10 mouse cellular contexts compared by ENCODE assay signal in the genomic region with DNA sequence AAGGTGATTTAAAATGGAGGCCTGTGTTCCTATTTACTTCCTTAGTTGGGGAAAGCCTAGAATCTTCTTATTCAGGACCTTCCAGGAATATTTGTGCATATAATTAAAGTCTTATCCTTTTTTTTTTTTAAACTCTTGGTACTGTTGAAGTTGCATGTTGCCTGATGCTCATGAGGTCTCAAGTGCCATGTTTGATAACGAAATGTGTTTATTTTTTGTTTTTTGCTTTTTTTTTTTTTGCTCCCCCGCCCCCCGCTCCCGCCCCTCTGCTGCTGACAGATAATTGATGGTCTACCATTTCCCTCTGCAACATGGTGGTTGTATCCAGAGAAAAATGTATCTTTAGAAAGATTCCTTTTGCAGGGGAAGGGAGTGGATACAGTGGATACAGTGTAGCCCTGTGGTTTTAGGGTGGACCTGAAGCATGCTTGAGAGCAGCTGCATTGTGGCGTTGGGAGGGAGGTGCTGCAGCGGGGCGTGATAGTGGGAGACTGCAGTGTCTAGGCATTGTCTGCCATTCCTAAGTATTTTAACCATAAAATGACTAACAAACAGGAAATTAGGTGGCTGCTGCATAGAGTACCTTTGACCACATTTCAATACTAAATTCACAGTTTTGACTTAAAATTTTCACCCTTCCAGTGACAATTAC. TPM values are rescaled to one million over a fixed set of nuclear protein-coding genes. Genes with fewer than 3 reads are reported as not detected.
DNase-seq lines count a peak whose midpoint lies in the region; ATAC-seq and TF ChIP-seq lines count a peak whose summit lies in the region.
"Had no signal": no experiment of that assay in that cellular context is flagged by ENCODE, and none has a peak within 500 bp of the region (broad histone marks: within the 10 kb centered on the region; RNA-seq: fewer than 3 reads in every experiment).

No protein-coding gene starts in this region.

- no peak for ATAC-seq in heart, postnatal 0 days (ENCODE audit: insufficient read depth, low read depth)
- ATAC-seq in liver, embryonic 15.5 days (ENCODE audit: insufficient read depth): no peak

- H3K4me1 ChIP-seq in heart, adult 2 months (ENCODE audit: control insufficient read depth, insufficient read depth, low read length): peaks cover 26% of the 10 kb centered on the region
- H3K4me1 ChIP-seq in heart, postnatal 0 days (ENCODE audit: control insufficient read depth, insufficient read depth): peaks cover 47% of the 10 kb centered on the region
- peaks cover 65% of the 10 kb centered on the region for H3K4me1 ChIP-seq in liver, embryonic 15.5 days (replicated peaks)

- TF ChIP-seq CTCF in heart, adult 2 months (IDR thresholded peaks at IDR 0.05): no peak
- no peak for TF ChIP-seq CTCF in heart, postnatal 0 days (IDR thresholded peaks at IDR 0.05; ENCODE audit: low read depth)

- peak overlapping the region; percentile 78 for H3K4me2 ChIP-seq in heart, postnatal 0 days (ENCODE audit: low read depth, low read length)
- H3K4me2 ChIP-seq in liver, embryonic 15.5 days: peak overlapping the region; percentile 39

- H3K79me2 ChIP-seq in heart, adult 2 months (replicated peaks; ENCODE audit: control insufficient read depth, insufficient read depth, low read length): peaks cover 15% of the 10 kb centered on the region

- intact Hi-C loops in heart, adult 2 months (cut with DNase I): no loop called here
- intact Hi-C loops in heart, postnatal 10 days (cut with DNase I): no loop called here

- H3K4me3 ChIP-seq in heart, adult 2 months: peak overlapping the region; percentile 22; the same call in 1 of the 2 replicates
- H3K4me3 ChIP-seq in heart, postnatal 0 days (ENCODE audit: low read depth, low read length): peak overlapping the region; percentile 100
- no peak overlapping the region for H3K4me3 ChIP-seq in liver, embryonic 15.5 days (replicated peaks)

- no peaks in the 10 kb centered on the region for H3K27me3 ChIP-seq in heart, adult 2 months (ENCODE audit: control insufficient read depth, insufficient read depth, low read length)
- H3K27me3 ChIP-seq in heart, postnatal 0 days (ENCODE audit: control insufficient read depth, insufficient read depth, low read length): no peaks in the 10 kb centered on the region
- H3K27me3 ChIP-seq in liver, embryonic 15.5 days: no peaks in the 10 kb centered on the region

- peak overlapping the region; percentile 24; the same call in 1 of the 2 replicates for H3K27ac ChIP-seq in heart, adult 2 months
- H3K27ac ChIP-seq in heart, postnatal 0 days (ENCODE audit: low read depth): peak overlapping the region; percentile 100
- H3K27ac ChIP-seq in liver, embryonic 15.5 days (replicated peaks): 0 out of 2 replicates have a peak overlapping the region, but pooled peaks have one; percentile 11

- WGBS in heart, adult 2 months: 27% methylated on average over 7 of the region's 7 CpGs
- WGBS in heart, postnatal 0 days: 41% methylated on average over 7 of the region's 7 CpGs
- WGBS in liver, embryonic 15.5 days (ENCODE audit: insufficient replicate concordance): 26% methylated on average over 7 of the region's 7 CpGs

- no peak for DNase-seq in heart, adult 2 months
- DNase-seq in heart, postnatal 10 days: no peak
- DNase-seq in CD4-positive helper T cell, adult 2 months (ENCODE audit: low read depth, low spot score): peak; percentile 32
- no peak for DNase-seq in heart, postnatal 0 days (ENCODE audit: low spot score)
- no peak for DNase-seq in urinary bladder, adult 18-20 months (ENCODE audit: low spot score in 2 of 2)
- no peak for DNase-seq in right cerebral cortex, postnatal 10 days (ENCODE audit: low spot score in 2 of 2)
- DNase-seq in gastrocnemius, postnatal 25 days: no peak
- DNase-seq: B cell, adult 2 months; layer of hippocampus, adult 9-11 months had no signal

- no peak overlapping the region for H3K9ac ChIP-seq in heart, adult 2 months (ENCODE audit: low read depth, low read length)
- no peak overlapping the region for H3K9ac ChIP-seq in heart, postnatal 0 days (replicated peaks; ENCODE audit: low read depth, low read length)
- H3K9ac ChIP-seq in liver, embryonic 15.5 days: no peak overlapping the region

- no peaks in the 10 kb centered on the region for H3K9me3 ChIP-seq in heart, postnatal 0 days (replicated peaks; ENCODE audit: control insufficient read depth, low read length)
- H3K9me3 ChIP-seq in liver, embryonic 15.5 days (replicated peaks): no peaks in the 10 kb centered on the region

- H3K36me3 ChIP-seq in heart, adult 2 months (ENCODE audit: control insufficient read depth, insufficient read depth, low read length): peaks cover 56% of the 10 kb centered on the region
- peaks cover 7% of the 10 kb centered on the region; the same call in 1 of the 2 replicates for H3K36me3 ChIP-seq in heart, postnatal 0 days (replicated peaks; ENCODE audit: control insufficient read depth, insufficient read depth, low read length)
- H3K36me3 ChIP-seq in liver, embryonic 15.5 days (replicated peaks): peaks cover 16% of the 10 kb centered on the region

- TF ChIP-seq POLR2A in heart, adult 2 months (IDR thresholded peaks at IDR 0.05; ENCODE audit: insufficient read depth, low read depth, low read length): no peak

- no peak for TF ChIP-seq EP300 in heart, adult 2 months (IDR thresholded peaks at IDR 0.05; ENCODE audit: insufficient read depth, low read depth, low read length)
- TF ChIP-seq EP300 in heart, postnatal 0 days (IDR thresholded peaks at IDR 0.05; ENCODE audit: low read depth): no peak

RNA-seq across cellular contexts. Expression of a gene that starts 13.1 kb away (rescaled TPM):
- total RNA-seq in heart, adult 2 months (2021): 1 to 10 TPM; 1.6 to 1.8 TPM
- 0.12 TPM in 1 of 2 replicates, not detected in the other for polyA plus RNA-seq in heart, adult 2 months (2012; rRNA removed)
- 1 to 10 TPM; 2.4 to 2.8 TPM for total RNA-seq in heart, postnatal 10 days (2021)
- not detected in 2 replicates for total RNA-seq in heart, postnatal 0 days (2014; rRNA removed; ENCODE audit: low replicate concordance)
- 11.3 and 15.8 TPM in 2 replicates for polyA plus RNA-seq in heart, postnatal 0 days (2015; fragmentation: Nextera tagmentation; extraction: Ambion mirVana)
- 49.2 and 59.3 TPM in 2 replicates for polyA plus RNA-seq in liver, embryonic 15.5 days (2015; fragmentation: Nextera tagmentation; extraction: Ambion mirVana)
- total RNA-seq in gastrocnemius, postnatal 25 days (2021): 1 to 10 TPM; 2.2 to 2.9 TPM

RNA-seq across cellular contexts. Expression of a gene that starts 49.2 kb away (rescaled TPM):
- 1,000 to 10,000 TPM; 1,140 to 1,235 TPM for total RNA-seq in heart, adult 2 months (2021)
- polyA plus RNA-seq in heart, adult 2 months (2012; rRNA removed): 1,079 and 1,189 TPM in 2 replicates
- total RNA-seq in heart, postnatal 10 days (2021): 1,000 to 10,000 TPM; 1,834 to 2,103 TPM
- total RNA-seq in heart, postnatal 0 days (2014; rRNA removed; ENCODE audit: low replicate concordance): 1,131 and 1,208 TPM in 2 replicates
- polyA plus RNA-seq in heart, postnatal 0 days (2015; fragmentation: Nextera tagmentation; extraction: Ambion mirVana): 1,263 and 1,283 TPM in 2 replicates
- 323 and 336 TPM in 2 replicates for polyA plus RNA-seq in liver, embryonic 15.5 days (2015; fragmentation: Nextera tagmentation; extraction: Ambion mirVana)
- total RNA-seq in gastrocnemius, postnatal 25 days (2021): 1,000 to 10,000 TPM; 1,372 to 1,510 TPM

Comparison
In these comparisons a context has a peak if more than half of its experiments do, and no peak if none do; other contexts are left out.
1. H3K27ac ChIP-seq: peak in every context shown above with its lines; median percentile 100 in heart, postnatal 0 days; 24 in heart, adult 2 months; 11 in liver, embryonic 15.5 days.